Mouse (Mus musculus): ENCODE measurements around the gene Sult2a6.

The Sult2a6 gene

GRCm38 (mm10) chr7:14254770-14255169, at the start of gene Sult2a6:
TSS of gene Sult2a6 (minus strand) at chr7:14254870.
- DNase-seq (ENCODE audit: low read depth, low spot score): no peak

GRCm38 (mm10) chr7:14215231-14215630, 39.4 kb downstream of the Sult2a6 start:
- DNase-seq (ENCODE audit: low read depth, low spot score): no peak

GRCm38 (mm10) chr7:14203417-14203816, 51.3 kb downstream of the Sult2a6 start:
- no peak for DNase-seq (ENCODE audit: low read depth, low spot score)

- no peak for DNase-seq (ENCODE audit: low read depth, low spot score)
Observed at GRCm38 (mm10) chr7:14202487-14202886, 52.2 kb downstream of the Sult2a6 start.
